Comparison of ENCODE assay signal across 20 mouse cellular contexts in the genomic region with DNA sequence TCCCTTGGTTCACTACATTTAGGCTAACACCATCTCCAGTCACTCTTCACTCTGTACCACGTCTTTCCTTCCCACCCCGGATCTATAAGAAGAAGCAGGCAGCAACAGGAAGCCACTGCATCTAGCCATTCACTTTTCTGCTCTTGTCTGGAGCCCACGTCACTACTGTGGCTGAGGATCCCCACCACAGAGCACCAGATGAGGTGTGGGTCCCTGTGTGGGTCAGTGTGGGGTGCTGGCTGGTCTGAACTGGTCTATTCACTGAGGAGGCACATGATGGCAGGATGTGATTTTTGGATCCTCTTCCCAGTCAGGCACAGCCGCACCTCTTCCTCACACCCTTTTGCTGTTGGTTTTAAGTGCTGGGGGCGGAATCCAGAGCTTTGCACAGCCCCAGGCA. TPM values are rescaled to one million over a fixed set of nuclear protein-coding genes. Genes with fewer than 3 reads are reported as not detected.
DNase-seq lines count a peak whose midpoint lies in the region; ATAC-seq and TF ChIP-seq lines count a peak whose summit lies in the region.
"Had no signal": no experiment of that assay in that cellular context is flagged by ENCODE, and none has a peak within 500 bp of the region (broad histone marks: within the 10 kb centered on the region; RNA-seq: fewer than 3 reads in every experiment).

No protein-coding gene starts in this region.

- H3K4me1 ChIP-seq in megakaryocyte, embryonic 14.5 days, result peaks cover 51% of the 10 kb centered on the region
- no peaks in the 10 kb centered on the region for H3K4me1 ChIP-seq in intestine, postnatal 0 days (replicated peaks; ENCODE audit: control insufficient read depth, insufficient read depth, low read length)
- H3K4me1 ChIP-seq: hindbrain, embryonic 10.5 days; limb, embryonic 15.5 days had no signal

- ATAC-seq in megakaryocyte, adult 5-6 weeks (ENCODE audit: poor library complexity, severe bottlenecking), result no peak
- peak; percentile 67 for ATAC-seq in CD4-positive, CD25-positive, alpha-beta regulatory T cell, adult 4 months
- ATAC-seq in megakaryocyte progenitor cell, adult 5-6 weeks (replicated peaks; ENCODE audit: poor library complexity), result 0 out of 2 replicates have a peak, but pooled peaks have one; percentile 9
- no peak for ATAC-seq in intestine, postnatal 0 days
- ATAC-seq: hindbrain, postnatal 0 days; lung, postnatal 0 days; midbrain, embryonic 16.5 days had no signal

- 75% methylated on average over 5 of the region's 5 CpGs for WGBS in intestine, postnatal 0 days

- H3K27me3 ChIP-seq in megakaryocyte, embryonic 14.5 days (replicated peaks), result no peaks in the 10 kb centered on the region
- H3K27me3 ChIP-seq in intestine, postnatal 0 days (replicated peaks; ENCODE audit: control insufficient read depth, insufficient read depth, low read length), result no peaks in the 10 kb centered on the region
- H3K27me3 ChIP-seq: limb, embryonic 15.5 days had no signal

- H3K4me3 ChIP-seq in megakaryocyte, embryonic 14.5 days (replicated peaks), result peak overlapping the region; percentile 16
- H3K4me3 ChIP-seq in intestine, postnatal 0 days (ENCODE audit: low read depth, low read length), result no peak overlapping the region
- H3K4me3 ChIP-seq: hindbrain, embryonic 10.5 days; layer of hippocampus, adult 2 months; limb, embryonic 15.5 days had no signal

- DNase-seq in brain, adult 2 months (ENCODE audit: low read depth, low spot score), result peak; percentile 22
- no peak for DNase-seq in kidney, adult 9 months
- DNase-seq in retina, embryonic 14.5 days (ENCODE audit: low spot score), result no peak
- DNase-seq: B cell, adult 2 months; cerebellum, postnatal 36 days; gastrocnemius, postnatal 10 days; kidney, adult 2 months; kidney, postnatal 14 days; right cerebral cortex, adult 18-20 months had no signal

- no peaks in the 10 kb centered on the region for H3K9me3 ChIP-seq in megakaryocyte, embryonic 14.5 days
- H3K9me3 ChIP-seq in intestine, postnatal 0 days (ENCODE audit: control insufficient read depth), result no peaks in the 10 kb centered on the region
- H3K9me3 ChIP-seq: hindbrain, embryonic 10.5 days; limb, embryonic 15.5 days had no signal

- H3K9ac ChIP-seq in intestine, postnatal 0 days (ENCODE audit: low read depth, low read length), result no peak overlapping the region
- H3K9ac ChIP-seq: limb, embryonic 15.5 days had no signal

- H3K4me2 ChIP-seq in intestine, postnatal 0 days (replicated peaks; ENCODE audit: low read depth), result no peak overlapping the region
- H3K4me2 ChIP-seq: limb, embryonic 15.5 days had no signal

- no peak for TF ChIP-seq CTCF in intestine, postnatal 0 days (IDR thresholded peaks at IDR 0.05; ENCODE audit: low read depth)

- no peaks in the 10 kb centered on the region for H3K36me3 ChIP-seq in megakaryocyte, embryonic 14.5 days (replicated peaks; ENCODE audit: low read length)
- H3K36me3 ChIP-seq in intestine, postnatal 0 days (ENCODE audit: control insufficient read depth, insufficient read depth), result no peaks in the 10 kb centered on the region
- H3K36me3 ChIP-seq: hindbrain, embryonic 10.5 days; limb, embryonic 15.5 days had no signal

- H3K27ac ChIP-seq in intestine, postnatal 0 days (ENCODE audit: low read depth, low read length), result no peak overlapping the region
- H3K27ac ChIP-seq: hindbrain, embryonic 10.5 days; hindbrain, postnatal 0 days; layer of hippocampus, adult 2 months; limb, embryonic 15.5 days had no signal

RNA-seq across cellular contexts. Expression of a gene that starts 59.7 kb away (rescaled TPM):
- 0.43 TPM in 1 of 2 replicates, not detected in the other for polyA plus RNA-seq in megakaryocyte, embryonic 14.5 days (2012; ENCODE audit: insufficient read depth, low replicate concordance)
- total RNA-seq in megakaryocyte, adult 5-6 weeks (2015), result 2.1 and 3.0 TPM in 2 replicates
- total RNA-seq in megakaryocyte, adult 5-6 weeks (2017), result 0.53 and 0.59 TPM in 2 replicates
- polyA plus RNA-seq in CD4-positive, CD25-positive, alpha-beta regulatory T cell, adult 4 months (2017; shearing (Covaris generic)), result under 1 TPM; 0.30 to 0.57 TPM
- 1.2 and 1.4 TPM in 2 replicates for total RNA-seq in megakaryocyte progenitor cell, adult 5-6 weeks (2015)
- 0.17 TPM in 1 of 2 replicates, not detected in the other for total RNA-seq in megakaryocyte progenitor cell, adult 5-6 weeks (2017)
- 0.27 and 0.47 TPM in 2 replicates for polyA plus RNA-seq in intestine, postnatal 0 days (2015; fragmentation: Nextera tagmentation; extraction: Ambion mirVana)

RNA-seq across cellular contexts. Expression of a gene that starts 59.9 kb away (rescaled TPM):
- polyA plus RNA-seq in megakaryocyte, embryonic 14.5 days (2012; ENCODE audit: insufficient read depth, low replicate concordance), result 1.6 and 39.5 TPM in 2 replicates
- 121 and 123 TPM in 2 replicates for total RNA-seq in megakaryocyte, adult 5-6 weeks (2015)
- 63.0 and 64.8 TPM in 2 replicates for total RNA-seq in megakaryocyte, adult 5-6 weeks (2017)
- polyA plus RNA-seq in CD4-positive, CD25-positive, alpha-beta regulatory T cell, adult 4 months (2017; shearing (Covaris generic)), result 10 to 100 TPM; 23.7 to 25.2 TPM
- total RNA-seq in megakaryocyte progenitor cell, adult 5-6 weeks (2015), result 47.3 and 62.2 TPM in 2 replicates
- 23.2 and 23.5 TPM in 2 replicates for total RNA-seq in megakaryocyte progenitor cell, adult 5-6 weeks (2017)
- polyA plus RNA-seq in intestine, postnatal 0 days (2015; fragmentation: Nextera tagmentation; extraction: Ambion mirVana), result 12.0 and 12.8 TPM in 2 replicates

Comparison
In these comparisons a context has a peak if more than half of its experiments do, and no peak if none do; other contexts are left out.
1. ATAC-seq: peak in CD4-positive, CD25-positive, alpha-beta regulatory T cell, adult 4 months (single experiment) and megakaryocyte progenitor cell, adult 5-6 weeks (single experiment); none in megakaryocyte, adult 5-6 weeks (single experiment) and intestine, postnatal 0 days (single experiment).